Mouse (Mus musculus): ENCODE data around the gene Dmrtc1c2. TPM values are rescaled to one million over a fixed set of nuclear protein-coding genes. Genes with fewer than 3 reads are reported as not detected.
"Not testable (repeated sequence)": the region's sequence is repeated elsewhere in the genome, so short reads cannot be mapped to it uniquely, and the experiment has no call there.

Gene Dmrtc1c2
- polyA plus RNA-seq (2015; fragmentation: Nextera tagmentation; extraction: Ambion mirVana) = not detected in 2 replicates

DNA sequence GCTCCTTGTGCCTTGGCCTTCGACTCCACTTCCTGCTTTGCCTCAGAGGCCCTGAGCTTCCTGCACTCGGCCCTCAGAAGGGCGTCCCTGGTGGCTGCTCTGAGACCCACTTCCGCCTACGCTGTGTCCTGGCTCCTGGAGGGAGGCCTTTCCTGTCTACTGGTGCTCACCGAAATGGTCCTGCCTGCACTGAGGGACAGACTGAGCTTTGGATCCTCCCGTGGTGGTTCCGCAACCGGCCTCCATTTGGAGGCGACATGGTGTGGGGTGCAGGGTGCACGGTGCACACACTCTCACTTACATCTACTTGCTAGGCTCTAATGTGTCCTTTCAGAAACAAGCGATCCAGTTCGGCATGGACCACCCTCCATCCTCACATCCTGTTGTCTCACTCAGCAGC, at the start of gene Dmrtc1c2:
Dmrtc1c2 (minus strand) TSS at position 101 of the 400 bp plus-strand sequence.
- not testable (repeated sequence) for H3K9ac ChIP-seq; H3K27me3 ChIP-seq (replicated peaks); H3K27ac ChIP-seq (replicated peaks); H3K9me3 ChIP-seq; H3K4me2 ChIP-seq; ATAC-seq (ENCODE audit: extremely low read depth, insufficient number of reproducible peaks, low FRiP score, low TSS enrichment); H3K4me3 ChIP-seq; H3K4me1 ChIP-seq; H3K36me3 ChIP-seq
- no CpG with 5 or more reads among the region's 13 CpGs for WGBS

- no peaks in the 10 kb centered on the region for H3K9me3 ChIP-seq
- H3K36me3 ChIP-seq = no peaks in the 10 kb centered on the region
- H3K27ac ChIP-seq (replicated peaks) = no peak within 1 kb of the TSS
- H3K9ac ChIP-seq = no peak within 1 kb of the TSS
- ATAC-seq (ENCODE audit: extremely low read depth, insufficient number of reproducible peaks, low FRiP score, low TSS enrichment) = no peak
- 82% methylated on average over 6 of the region's 6 CpGs for WGBS
- H3K4me1 ChIP-seq = no peaks in the 10 kb centered on the region
- no peak within 1 kb of the TSS for H3K4me3 ChIP-seq
- H3K27me3 ChIP-seq (replicated peaks) = no peaks in the 10 kb centered on the region
- H3K4me2 ChIP-seq = no peak within 1 kb of the TSS
Observed at GRCm38 (mm10) chrX:102867871-102868270, 13.5 kb upstream of the Dmrtc1c2 start, which contains the start of gene 1700031F05Rik. Gene 1700031F05Rik, minus strand, starts transcription at chrX:102867971.

DNA sequence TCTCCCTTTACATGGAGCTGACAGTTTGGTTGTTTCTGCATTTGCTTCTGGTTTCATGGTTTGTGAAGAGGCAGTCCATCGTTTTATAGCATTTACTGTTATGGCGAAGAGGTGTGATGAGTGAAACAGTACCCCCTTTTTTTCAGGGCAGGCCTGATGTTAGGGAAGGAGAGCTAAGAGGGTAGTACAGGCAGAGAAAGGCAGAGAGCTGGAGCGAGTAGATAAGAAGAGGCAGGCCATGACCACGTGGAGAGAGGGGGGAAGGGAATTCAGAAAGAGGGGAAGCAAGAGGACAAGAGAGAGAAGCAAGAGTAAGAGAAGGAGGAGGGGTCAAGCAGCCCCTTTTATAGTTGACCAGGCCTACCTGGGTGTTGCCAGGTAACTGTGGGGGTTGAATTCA, 42.1 kb downstream of the Dmrtc1c2 start:
- no peaks in the 10 kb centered on the region for H3K9me3 ChIP-seq
- no peaks in the 10 kb centered on the region for H3K4me1 ChIP-seq
- H3K9ac ChIP-seq = no peak overlapping the region
- no peak overlapping the region for H3K4me2 ChIP-seq
- no peaks in the 10 kb centered on the region for H3K36me3 ChIP-seq
- H3K27me3 ChIP-seq (replicated peaks) = peaks cover 15% of the 10 kb centered on the region; the same call in 1 of the 2 replicates
- WGBS = 52% methylated on average over 3 of the region's 4 CpGs
- H3K4me3 ChIP-seq = no peak overlapping the region
- H3K27ac ChIP-seq (replicated peaks) = no peak overlapping the region
- ATAC-seq (ENCODE audit: extremely low read depth, insufficient number of reproducible peaks, low FRiP score, low TSS enrichment) = no peak

DNA sequence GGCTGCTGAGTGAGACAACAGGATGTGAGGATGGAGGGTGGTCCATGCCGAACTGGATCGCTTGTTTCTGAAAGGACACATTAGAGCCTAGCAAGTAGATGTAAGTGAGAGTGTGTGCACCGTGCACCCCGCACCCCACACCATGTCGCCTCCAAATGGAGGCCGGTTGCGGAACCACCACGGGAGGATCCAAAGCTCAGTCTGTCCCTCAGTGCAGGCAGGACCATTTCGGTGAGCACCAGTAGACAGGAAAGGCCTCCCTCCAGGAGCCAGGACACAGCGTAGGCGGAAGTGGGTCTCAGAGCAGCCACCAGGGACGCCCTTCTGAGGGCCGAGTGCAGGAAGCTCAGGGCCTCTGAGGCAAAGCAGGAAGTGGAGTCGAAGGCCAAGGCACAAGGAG, 51.8 kb downstream of the Dmrtc1c2 start, which contains the start of gene Dmrtc1c1:
Dmrtc1c1 (plus strand) TSS at position 301 of the 400 bp plus-strand sequence.
- H3K9ac ChIP-seq; ATAC-seq (ENCODE audit: extremely low read depth, insufficient number of reproducible peaks, low FRiP score, low TSS enrichment): not testable (repeated sequence)

More for the DNA sequence above, 51.8 kb downstream of the Dmrtc1c2 start, which contains the start of gene Dmrtc1c1:
- WGBS = no CpG with 5 or more reads among the region's 14 CpGs
- H3K4me3 ChIP-seq; H3K9me3 ChIP-seq; H3K4me1 ChIP-seq; H3K36me3 ChIP-seq; H3K27me3 ChIP-seq (replicated peaks); H3K4me2 ChIP-seq; H3K27ac ChIP-seq (replicated peaks): not testable (repeated sequence)

Other genes starting within 250 kb of the Dmrtc1c2 start
- 9.1 and 9.7 TPM in 2 replicates for gene Phka1, start 210.4 kb downstream of the Dmrtc1c2 start, polyA plus RNA-seq (2015; fragmentation: Nextera tagmentation; extraction: Ambion mirVana)
- gene Gm3880, start 167.6 kb downstream of the Dmrtc1c2 start, polyA plus RNA-seq (2015; fragmentation: Nextera tagmentation; extraction: Ambion mirVana) = not detected in 2 replicates
- gene Gm9112, start 147.0 kb downstream of the Dmrtc1c2 start, polyA plus RNA-seq (2015; fragmentation: Nextera tagmentation; extraction: Ambion mirVana) = not detected in 2 replicates
- gene Dmrtc1b, start 146.8 kb downstream of the Dmrtc1c2 start, polyA plus RNA-seq (2015; fragmentation: Nextera tagmentation; extraction: Ambion mirVana) = not detected in 2 replicates
- not detected in 2 replicates for gene Dmrtc1c1, start 51.7 kb downstream of the Dmrtc1c2 start, polyA plus RNA-seq (2015; fragmentation: Nextera tagmentation; extraction: Ambion mirVana)
- not detected in 2 replicates for gene 1700031F05Rik, start 13.4 kb upstream of the Dmrtc1c2 start, polyA plus RNA-seq (2015; fragmentation: Nextera tagmentation; extraction: Ambion mirVana)
- 0.27 and 0.43 TPM in 2 replicates for gene Dmrtc1a, start 54.1 kb upstream of the Dmrtc1c2 start, polyA plus RNA-seq (2015; fragmentation: Nextera tagmentation; extraction: Ambion mirVana)
- gene 1700011M02Rik, start 54.3 kb upstream of the Dmrtc1c2 start, polyA plus RNA-seq (2015; fragmentation: Nextera tagmentation; extraction: Ambion mirVana) = not detected in 2 replicates
- gene 1700018G05Rik, start 73.8 kb upstream of the Dmrtc1c2 start, polyA plus RNA-seq (2015; fragmentation: Nextera tagmentation; extraction: Ambion mirVana) = not detected in 2 replicates

Data from heart, embryonic 13.5 days (tissue).